Mouse (Mus musculus) embryonic fibroblast, embryonic 13.5 days (primary cell): ENCODE results near the gene Adgrb3.

ENCODE experiments used
- CTCF ChIP-seq: IDR thresholded peaks from 2 replicates; pipeline ENCODE4 v1.5.1; 2011; ENCODE audit warnings: mild to moderate bottlenecking, control low read depth, low read length, moderate library complexity, borderline replicate concordance; ENCODE audit not compliant: insufficient read depth
- POLR2A ChIP-seq: IDR thresholded peaks from 2 replicates; pipeline ENCODE4 v1.6.1; 2011; ENCODE audit warnings: low read depth, mild to moderate bottlenecking, control low read depth, low read length, moderate library complexity

DNA sequence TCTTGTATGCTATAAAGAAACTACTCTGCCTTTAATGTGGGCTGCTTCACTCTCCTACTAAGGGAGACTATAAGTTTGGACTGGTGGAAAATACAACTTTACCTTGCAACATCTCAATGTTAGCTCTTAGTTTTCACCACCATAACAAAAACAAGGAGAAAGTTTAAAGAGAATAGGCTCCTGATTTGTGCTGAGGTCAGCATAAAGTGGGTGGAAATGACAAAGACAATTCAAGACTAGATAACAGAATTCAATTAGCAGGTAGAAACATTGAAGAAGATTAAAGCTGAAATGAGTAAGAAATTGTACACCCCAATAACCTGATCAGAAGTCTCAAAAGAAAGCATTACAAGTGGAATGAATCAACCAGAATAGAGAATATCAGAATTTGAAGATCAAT, 578.9 kb downstream of the Adgrb3 start:
- no peak for TF ChIP-seq POLR2A
- TF ChIP-seq CTCF, result no peak
